In the genomic region with DNA sequence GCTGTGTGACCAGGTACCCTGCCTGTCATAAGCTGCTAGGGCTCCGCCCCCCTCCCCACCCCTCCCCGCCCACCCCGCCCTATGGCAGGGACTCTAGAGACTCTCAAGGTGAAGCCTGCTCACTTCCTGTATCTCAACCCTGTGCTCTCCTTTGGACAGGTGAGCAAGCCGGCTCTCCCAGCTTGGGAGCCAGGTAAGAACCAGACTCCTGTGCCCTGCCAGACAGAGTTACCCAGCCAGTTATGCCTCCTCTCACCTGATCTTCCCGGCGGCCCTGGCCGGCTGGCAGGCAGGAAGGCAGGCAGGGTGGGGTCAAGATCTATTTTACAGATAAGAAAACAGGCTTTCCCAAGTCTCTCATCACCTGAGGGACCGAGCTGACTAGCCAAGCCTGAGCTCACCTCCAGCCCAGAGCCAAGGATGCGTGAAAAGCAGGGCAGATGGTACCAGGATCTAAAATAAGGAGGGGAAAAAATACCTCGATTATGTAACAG, we compare ENCODE assay signal across 9 mouse cellular contexts. TPM values are rescaled to one million over a fixed set of nuclear protein-coding genes. Genes with fewer than 3 reads are reported as not detected.
DNase-seq lines count a peak whose midpoint lies in the region; ATAC-seq lines count a peak whose summit lies in the region.
"Had no signal": no experiment of that assay in that cellular context is flagged by ENCODE, and none has a peak within 500 bp of the region (broad histone marks: within the 10 kb centered on the region; RNA-seq: fewer than 3 reads in every experiment).

No protein-coding gene starts in this region.

- H3K27me3 ChIP-seq in lung, embryonic 16.5 days (ENCODE audit: control insufficient read depth, insufficient read depth, low read depth, low read length) = no peaks in the 10 kb centered on the region
- no peaks in the 10 kb centered on the region for H3K27me3 ChIP-seq in forebrain, embryonic 11.5 days (ENCODE audit: control insufficient read depth, insufficient read depth, low read length)

- 24% methylated on average over 10 of the region's 10 CpGs for WGBS in lung, embryonic 16.5 days
- WGBS in forebrain, embryonic 11.5 days = 38% methylated on average over 10 of the region's 10 CpGs

- no peaks in the 10 kb centered on the region for H3K36me3 ChIP-seq in lung, embryonic 16.5 days (ENCODE audit: control insufficient read depth, insufficient read depth, low read length)
- H3K36me3 ChIP-seq in forebrain, embryonic 11.5 days (ENCODE audit: control insufficient read depth, insufficient read depth, low read length) = no peaks in the 10 kb centered on the region

- peak; percentile 45 for ATAC-seq in frontal cortex, adult (ENCODE audit: low TSS enrichment)
- ATAC-seq in lung, embryonic 16.5 days (ENCODE audit: low read depth) = peak; percentile 86
- no peak for ATAC-seq in megakaryocyte-erythroid progenitor cell, adult 5-6 weeks (replicated peaks; ENCODE audit: low FRiP score, low TSS enrichment, poor library complexity, severe bottlenecking)
- no peak for ATAC-seq in forebrain, embryonic 11.5 days (replicated peaks; ENCODE audit: low FRiP score)

- no peak for DNase-seq in frontal cortex, postnatal 14 days (ENCODE audit: low spot score in 2 of 2)
- peak; percentile 81 to 90 for DNase-seq in cerebellum, adult 18-20 months
- DNase-seq in kidney, adult 8-10 months = peak; percentile 57 to 84
- no peak for DNase-seq in forebrain, embryonic 11.5 days (ENCODE audit: low spot score)
- no peak for DNase-seq in adrenal gland, adult 2 months

- peaks cover 19% of the 10 kb centered on the region for H3K4me1 ChIP-seq in lung, embryonic 16.5 days (replicated peaks; ENCODE audit: control insufficient read depth, insufficient read depth, low read length)
- H3K4me1 ChIP-seq in forebrain, embryonic 11.5 days (replicated peaks; ENCODE audit: control insufficient read depth, insufficient read depth, low read length) = peaks cover 5% of the 10 kb centered on the region

- H3K9ac ChIP-seq in lung, embryonic 16.5 days (ENCODE audit: low read length) = no peak overlapping the region
- no peak overlapping the region for H3K9ac ChIP-seq in forebrain, embryonic 11.5 days (ENCODE audit: low read length)

- H3K4me3 ChIP-seq in lung, embryonic 16.5 days (ENCODE audit: low read length) = no peak overlapping the region
- H3K4me3 ChIP-seq in forebrain, embryonic 11.5 days (ENCODE audit: low read depth, low read length) = no peak overlapping the region
- H3K4me3 ChIP-seq: megakaryocyte, embryonic 14.5 days had no signal

- H3K4me2 ChIP-seq in lung, embryonic 16.5 days (ENCODE audit: low read depth, low read length) = no peak overlapping the region
- no peak overlapping the region for H3K4me2 ChIP-seq in forebrain, embryonic 11.5 days (ENCODE audit: low read depth, low read length, severe bottlenecking)

- no peaks in the 10 kb centered on the region for H3K9me3 ChIP-seq in lung, embryonic 16.5 days (ENCODE audit: control insufficient read depth, low read length)
- no peaks in the 10 kb centered on the region for H3K9me3 ChIP-seq in forebrain, embryonic 11.5 days (ENCODE audit: control insufficient read depth, low read length)

- H3K27ac ChIP-seq in lung, embryonic 16.5 days (ENCODE audit: low read length) = peak overlapping the region; percentile 69
- no peak overlapping the region for H3K27ac ChIP-seq in forebrain, embryonic 11.5 days (ENCODE audit: low read depth, low read length)

RNA-seq across cellular contexts. Expression of gene Bdh1, which starts 37.9 kb away (rescaled TPM):
- polyA plus RNA-seq in lung, embryonic 16.5 days (2015; fragmentation: Nextera tagmentation; extraction: Ambion mirVana) = 4.5 and 6.5 TPM in 2 replicates
- 11.0 and 16.7 TPM in 2 replicates for total RNA-seq in megakaryocyte-erythroid progenitor cell, adult 5-6 weeks (2014; fragmentation: Nextera tagmentation)
- total RNA-seq in megakaryocyte-erythroid progenitor cell, adult 5-6 weeks (2017) = 23.5 and 47.3 TPM in 2 replicates
- 30.0 and 35.9 TPM in 2 replicates for polyA plus RNA-seq in forebrain, embryonic 11.5 days (2014; fragmentation: Nextera tagmentation; extraction: Ambion mirVana)
- total RNA-seq in adrenal gland, adult 2 months (2021) = 10 to 100 TPM in 1 of 2 experiments, 1 to 10 TPM in 1; 4.1 to 21.7 TPM
- 2.4 and 2.9 TPM in 2 replicates for polyA plus RNA-seq in adrenal gland, adult 2 months (2012; rRNA removed)

Comparison
In these comparisons a context has a peak if more than half of its experiments do, and no peak if none do; other contexts are left out.
1. ATAC-seq: peak in frontal cortex, adult (single experiment) and lung, embryonic 16.5 days (single experiment); none in megakaryocyte-erythroid progenitor cell, adult 5-6 weeks (single experiment) and forebrain, embryonic 11.5 days (single experiment).
2. DNase-seq: peak in cerebellum, adult 18-20 months (2 of 2) and kidney, adult 8-10 months (2 of 2); none in frontal cortex, postnatal 14 days (0 of 2), forebrain, embryonic 11.5 days (single experiment) and adrenal gland, adult 2 months (single experiment).